Mouse (Mus musculus): ENCODE results near the gene Iqgap2. TPM values are rescaled to one million over a fixed set of nuclear protein-coding genes. Genes with fewer than 3 reads are reported as not detected.

The Iqgap2 gene
- total and polyA plus RNA-seq, 3 experiments, result 0.08 to 0.14 (median 0.11) TPM

DNA sequence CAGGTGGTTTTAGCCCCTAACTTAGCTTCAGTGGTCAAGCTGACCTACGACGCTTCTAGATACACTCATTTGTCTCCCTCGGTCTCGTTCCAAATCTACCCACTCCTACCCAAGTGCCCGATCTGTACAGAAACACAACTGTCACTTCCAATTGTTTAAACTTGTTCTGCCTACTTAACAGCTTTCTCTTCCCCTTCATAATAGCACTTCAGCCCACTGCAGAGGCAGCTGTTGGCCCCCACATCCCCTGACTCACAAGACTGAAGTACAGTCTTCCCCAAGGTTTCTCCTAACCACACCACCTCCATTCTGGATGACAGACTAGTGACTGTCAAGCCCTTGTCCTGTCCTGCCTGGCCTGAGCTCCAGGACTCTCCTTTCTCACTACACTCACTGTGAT is 63.1 kb downstream of the Iqgap2 start:
- Histone ChIP-seq H3K27me3 (replicated peaks) (no peaks in the 10 kb centered on the region), H3K4me1 (ENCODE audit: control insufficient read depth in 1 of 2, insufficient read depth in 2 of 2) (peaks cover 0 to 7% of the 10 kb centered on the region in 2 experiments; a peak in 1 of 4 replicates), H3K79me2 (replicated peaks; ENCODE audit: control insufficient read depth, extremely low read depth, insufficient read depth, poor library complexity, severe bottlenecking) (no peaks in the 10 kb centered on the region), H3K4me2 (ENCODE audit: insufficient read depth, low read depth, poor library complexity, severe bottlenecking) (no peak overlapping the region), H3K9me3 (replicated peaks; ENCODE audit: low read length) (no peaks in the 10 kb centered on the region), H3K4me3 (replicated peaks in 1 of 3; ENCODE audit: low read depth in 2 of 3, low read length in 2 of 3, poor library complexity in 1 of 3) (no peak overlapping the region), H3K9ac (ENCODE audit: insufficient read depth, low read depth) (no peak overlapping the region), H3K27ac (ENCODE audit: insufficient read depth, low read depth) (no peak overlapping the region), H3K36me3 (replicated peaks in 1 of 2; ENCODE audit: control insufficient read depth in 1 of 2, insufficient read depth in 1 of 2, low read length in 1 of 2) (no peaks in the 10 kb centered on the region)
- TF ChIP-seq ZKSCAN1 (IDR thresholded peaks at IDR 0.05; ENCODE audit: borderline replicate concordance, low read depth, low read length) (no peak), TBP (conservative IDR thresholded peaks at IDR 0.05; ENCODE audit: low read depth, low read length) (no peak), CHD1 (IDR thresholded peaks at IDR 0.05; ENCODE audit: low read depth, low read length) (no peak), UBTF (IDR thresholded peaks at IDR 0.05; ENCODE audit: low read depth, low read length) (no peak), KAT2A (IDR thresholded peaks at IDR 0.05; ENCODE audit: insufficient replicate concordance, low read length) (no peak), EP300 (IDR thresholded peaks at IDR 0.05; ENCODE audit: low read length) (no peak), RAD21 (IDR thresholded peaks at IDR 0.05; ENCODE audit: low read depth, low read length) (no peak), JUND (conservative IDR thresholded peaks at IDR 0.05; ENCODE audit: low read depth, low read length) (no peak), CTCF (conservative IDR thresholded peaks at IDR 0.05 in 1 of 2, IDR thresholded peaks at IDR 0.05 in 1 of 2; ENCODE audit: low read depth in 2 of 2, low read length in 2 of 2) (no peak), MAX (IDR thresholded peaks at IDR 0.05; ENCODE audit: low read length) (no peak), SIN3A (IDR thresholded peaks at IDR 0.05; ENCODE audit: low read length) (no peak), MAZ (IDR thresholded peaks at IDR 0.05; ENCODE audit: low read depth, low read length) (no peak)
- no peak for DNase-seq (ENCODE audit: extremely low read depth)
- in situ Hi-C loops (cut with MboI; ENCODE audit: low pct_ligation_motif_present, low pct_unique_long_range_greater_than_20kb, low sequenced_read_pairs), result no loop called here
- dilution Hi-C loops (cut with MboI; ENCODE audit: extremely low pct_ligation_motif_present, extremely low pct_unique_long_range_greater_than_20kb, low sequenced_read_pairs), result no loop called here

DNA sequence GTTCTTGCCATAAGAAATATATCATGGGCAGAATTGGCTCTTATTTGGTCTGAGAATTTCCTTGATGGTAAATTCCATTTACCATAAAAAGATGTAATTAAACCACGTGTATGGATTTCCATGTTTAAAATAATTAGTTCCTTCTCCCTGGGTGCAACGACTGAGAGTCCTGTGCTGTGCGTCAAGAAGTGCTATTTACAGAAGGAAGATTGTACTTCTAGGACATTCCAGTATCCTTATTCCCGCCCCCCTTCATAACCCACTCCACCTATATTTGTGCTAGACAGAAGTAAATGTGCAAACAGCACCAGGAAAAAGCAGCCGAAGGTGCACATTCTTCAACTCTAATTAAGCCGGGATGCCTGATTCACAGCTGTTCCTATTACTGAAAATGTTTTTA is 65.5 kb downstream of the Iqgap2 start:
- dilution Hi-C loops (cut with MboI; ENCODE audit: extremely low pct_ligation_motif_present, extremely low pct_unique_long_range_greater_than_20kb, low sequenced_read_pairs), result no loop called here
- H3K36me3 ChIP-seq (replicated peaks in 1 of 2; ENCODE audit: control insufficient read depth in 1 of 2, insufficient read depth in 1 of 2, low read length in 1 of 2), result no peaks in the 10 kb centered on the region
- no peaks in the 10 kb centered on the region for H3K4me1 ChIP-seq (ENCODE audit: control insufficient read depth in 1 of 2, insufficient read depth in 2 of 2)
- DNase-seq (ENCODE audit: extremely low read depth), result no peak
- H3K27me3 ChIP-seq (replicated peaks), result no peaks in the 10 kb centered on the region
- no peak overlapping the region for H3K4me2 ChIP-seq (ENCODE audit: insufficient read depth, low read depth, poor library complexity, severe bottlenecking)
- TF ChIP-seq ETS1 (conservative IDR thresholded peaks at IDR 0.05; ENCODE audit: low read depth, low read length) (no peak), POLR2AphosphoS2 (IDR thresholded peaks at IDR 0.05; ENCODE audit: low read depth, low read length) (no peak), CHD1 (IDR thresholded peaks at IDR 0.05; ENCODE audit: low read depth, low read length) (no peak), CTCF (conservative IDR thresholded peaks at IDR 0.05 in 1 of 2, IDR thresholded peaks at IDR 0.05 in 1 of 2; ENCODE audit: low read depth in 2 of 2, low read length in 2 of 2) (no peak), SIN3A (IDR thresholded peaks at IDR 0.05; ENCODE audit: low read length) (no peak)
- in situ Hi-C loops (cut with MboI; ENCODE audit: low pct_ligation_motif_present, low pct_unique_long_range_greater_than_20kb, low sequenced_read_pairs), result no loop called here
- no peak overlapping the region for H3K9ac ChIP-seq (ENCODE audit: insufficient read depth, low read depth)
- H3K27ac ChIP-seq (ENCODE audit: insufficient read depth, low read depth), result no peak overlapping the region
- no peak overlapping the region for H3K4me3 ChIP-seq (replicated peaks in 1 of 3; ENCODE audit: low read depth in 2 of 3, low read length in 2 of 3, poor library complexity in 1 of 3)
- H3K9me3 ChIP-seq (replicated peaks; ENCODE audit: low read length), result no peaks in the 10 kb centered on the region
- H3K79me2 ChIP-seq (replicated peaks; ENCODE audit: control insufficient read depth, extremely low read depth, insufficient read depth, poor library complexity, severe bottlenecking), result no peaks in the 10 kb centered on the region

DNA sequence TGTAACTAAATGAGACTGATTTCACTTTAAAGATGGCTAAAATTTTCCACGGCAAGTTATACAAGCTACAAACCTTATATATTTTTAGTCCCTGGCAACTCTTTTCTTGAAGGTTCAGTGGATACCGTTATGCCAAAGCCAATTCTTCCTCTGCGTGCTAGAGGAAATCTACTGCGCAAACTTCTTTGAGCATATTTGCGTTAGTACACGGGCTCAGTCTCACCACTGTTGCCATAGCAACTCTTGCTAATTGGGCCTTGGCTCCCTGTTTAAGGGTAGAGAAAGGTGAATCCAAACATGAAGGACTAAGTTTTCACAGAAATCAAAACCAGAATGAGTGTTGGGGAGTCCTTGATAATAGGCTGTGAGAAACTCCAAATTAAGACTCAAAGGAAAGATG is 68.8 kb downstream of the Iqgap2 start:
- in situ Hi-C loops (cut with MboI; ENCODE audit: low pct_ligation_motif_present, low pct_unique_long_range_greater_than_20kb, low sequenced_read_pairs) (no loop called here), dilution Hi-C loops (cut with MboI; ENCODE audit: extremely low pct_ligation_motif_present, extremely low pct_unique_long_range_greater_than_20kb, low sequenced_read_pairs) (no loop called here)
- DNase-seq (ENCODE audit: extremely low read depth), result no peak
- H3K36me3 ChIP-seq (replicated peaks in 1 of 2; ENCODE audit: control insufficient read depth in 1 of 2, insufficient read depth in 1 of 2, low read length in 1 of 2), result no peaks in the 10 kb centered on the region
- no peak overlapping the region for H3K9ac ChIP-seq (ENCODE audit: insufficient read depth, low read depth)
- no peak overlapping the region for H3K4me3 ChIP-seq (replicated peaks in 1 of 3; ENCODE audit: low read depth in 2 of 3, low read length in 2 of 3, poor library complexity in 1 of 3)
- H3K79me2 ChIP-seq (replicated peaks; ENCODE audit: control insufficient read depth, extremely low read depth, insufficient read depth, poor library complexity, severe bottlenecking), result no peaks in the 10 kb centered on the region
- no peak overlapping the region for H3K4me2 ChIP-seq (ENCODE audit: insufficient read depth, low read depth, poor library complexity, severe bottlenecking)
- H3K9me3 ChIP-seq (replicated peaks; ENCODE audit: low read length), result no peaks in the 10 kb centered on the region
- H3K27me3 ChIP-seq (replicated peaks), result no peaks in the 10 kb centered on the region
- no peak overlapping the region for H3K27ac ChIP-seq (ENCODE audit: insufficient read depth, low read depth)
- H3K4me1 ChIP-seq (ENCODE audit: control insufficient read depth in 1 of 2, insufficient read depth in 2 of 2), result no peaks in the 10 kb centered on the region
- TF ChIP-seq MXI1 (IDR thresholded peaks at IDR 0.05; ENCODE audit: low read depth, low read length), result no peak
